Mouse (Mus musculus) liver, embryonic 14.5 days (tissue): ENCODE data around the gene Psg16. TPM values are rescaled to one million over a fixed set of nuclear protein-coding genes. Genes with fewer than 3 reads are reported as not detected.
"Not testable (repeated sequence)": the region's sequence is repeated elsewhere in the genome, so short reads cannot be mapped to it uniquely, and the experiment has no call there.

Experiments used
- ATAC-seq: fragments of 200-750 bp; cut with Nextera tagmentation; 2 replicates; pipeline ENCODE4 v1.8.0; 2017; ENCODE audit warnings: moderate number of reproducible peaks, mild to moderate bottlenecking, moderate library complexity; ENCODE audit not compliant: insufficient read depth
- DNase-seq, 3 experiments: peaks; one replicate each; pipeline ENCODE4 v3.0.0-alpha.2; 2012 to 2013; ENCODE audit warnings: low read depth in 3 of 3, low spot score in 3 of 3
- H3K27ac ChIP-seq: fragments of 300-500 bp; sonication (generic); 2 replicates; pipeline ENCODE4 v1.5.1; 2014; ENCODE audit warnings: moderate library complexity, mild to moderate bottlenecking, control low read depth, inconsistent platforms
- H3K27me3 ChIP-seq: fragments of 300-500 bp; sonication (generic); 2 replicates; pipeline ENCODE4 v1.6.1; 2014; ENCODE audit warnings: mild to moderate bottlenecking, low read length, moderate library complexity; ENCODE audit not compliant: control insufficient read depth, insufficient read depth
- H3K36me3 ChIP-seq: fragments of 300-500 bp; sonication (generic); replicated peaks from 2 replicates; pipeline ENCODE4 v1.6.1; 2014; ENCODE audit warnings: low read depth; ENCODE audit not compliant: control insufficient read depth, insufficient read depth
- H3K4me1 ChIP-seq, 2 experiments: fragments of 200-500 bp in 1 of 2; fragments of 300-500 bp in 1 of 2; sonication (generic) in 1 of 2; replicated peaks; 2 replicates each; pipeline ENCODE4 v1.6.1; 2012 to 2014; ENCODE audit warnings: antibody characterized with exemption in 1 of 2, inconsistent platforms in 1 of 2, low read length in 1 of 2; ENCODE audit not compliant: control insufficient read depth in 2 of 2, insufficient read depth in 2 of 2
- H3K4me2 ChIP-seq: fragments of 300-500 bp; sonication (generic); 2 replicates; pipeline ENCODE4 v1.6.1; 2014; ENCODE audit warnings: low read depth, mild to moderate bottlenecking, control low read depth, moderate library complexity
- H3K4me3 ChIP-seq, 2 experiments: fragments of 200-500 bp in 1 of 2; fragments of 300-500 bp in 1 of 2; sonication (generic) in 1 of 2; 2 replicates each; pipeline ENCODE4 v1.5.1; 2012 to 2014; ENCODE audit warnings: low read depth in 2 of 2, low read length in 2 of 2, mild to moderate bottlenecking in 2 of 2, control low read depth in 1 of 2, inconsistent platforms in 1 of 2, moderate library complexity in 1 of 2; ENCODE audit not compliant: insufficient read depth in 1 of 2
- H3K9ac ChIP-seq: fragments of 300-500 bp; sonication (generic); replicated peaks from 2 replicates; pipeline ENCODE4 v1.6.1; 2014; ENCODE audit warnings: mild to moderate bottlenecking, control low read depth, moderate library complexity
- H3K9me3 ChIP-seq: fragments of 300-500 bp; sonication (generic); 2 replicates; pipeline ENCODE4 v1.6.1; 2016; ENCODE audit warnings: low read length, mixed read lengths; ENCODE audit not compliant: control insufficient read depth
- CTCF ChIP-seq: IDR thresholded peaks from 2 replicates; pipeline ENCODE4 v1.5.1; 2016; ENCODE audit warnings: antibody characterized with exemption, low read depth, control low read depth
- EP300 ChIP-seq: IDR thresholded peaks from 2 replicates; pipeline ENCODE4 v1.6.1; 2016; ENCODE audit warnings: antibody characterized with exemption, low read depth
- WGBS: fragments of 180-500 bp; shearing (Covaris S2); extraction: QIAGEN DNeasy Blood & Tissue Kit; methylation state at CpG from one replicate; pipeline ENCODE4 v1.1.7; 2014; ENCODE audit not compliant: insufficient replicate concordance; 5-methylcytosine and 5-hydroxymethylcytosine counted together
- polyA plus RNA-seq, 2 experiments: library from polyadenylated mRNA; depleted of rRNA in 1 of 2; stranded (reverse) in 1 of 2; unstranded in 1 of 2; fragments of >200 nt; fragmentation: Nextera tagmentation in 1 of 2; extraction: Ambion mirVana in 1 of 2; gene quantifications; 2 replicates each; pipeline versions ENCODE4 v1.2.1 to v1.2.3; 2012 to 2014

Gene Psg16
- polyA plus RNA-seq, 2 experiments = 0.02 to 0.08 TPM

DNA sequence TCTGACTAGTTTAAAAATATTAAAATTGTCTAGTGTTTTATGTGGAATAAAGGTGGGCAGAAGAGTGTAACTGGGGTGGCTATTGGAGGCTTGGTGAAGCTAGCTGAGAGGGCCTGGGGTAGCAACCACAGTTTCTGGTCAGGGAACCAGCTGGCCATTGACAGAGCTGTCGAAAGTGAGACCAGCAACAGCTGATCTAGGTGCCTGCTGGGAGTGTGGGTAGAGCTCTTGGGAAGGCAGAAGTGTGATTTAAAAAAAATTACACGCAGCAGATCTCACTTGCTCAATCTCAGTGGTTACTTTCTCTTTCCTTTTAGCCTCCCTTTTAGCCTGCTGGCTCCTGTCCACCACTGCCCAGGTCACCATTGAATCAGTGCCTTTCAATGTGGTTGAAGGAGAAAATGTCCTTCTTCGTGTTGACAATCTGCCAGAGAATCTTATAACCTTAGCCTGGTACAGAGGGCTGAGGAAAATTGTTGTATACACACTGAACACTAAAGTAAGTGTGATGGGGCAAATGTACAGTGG, 16.3 kb downstream of the Psg16 start:
- H3K36me3 ChIP-seq = no peaks in the 10 kb centered on the region
- ATAC-seq = no peak
- TF ChIP-seq EP300 = no peak
- no peak for TF ChIP-seq CTCF
- H3K4me1 ChIP-seq = no peaks in the 10 kb centered on the region
- H3K27me3 ChIP-seq = no peaks in the 10 kb centered on the region
- H3K4me2 ChIP-seq = no peak overlapping the region
- no peak overlapping the region for H3K27ac ChIP-seq
- no peak overlapping the region for H3K9ac ChIP-seq
- no peak overlapping the region for H3K4me3 ChIP-seq
- H3K9me3 ChIP-seq = no peaks in the 10 kb centered on the region
- no peak for DNase-seq
- 31% methylated on average over 3 of the region's 3 CpGs for WGBS

DNA sequence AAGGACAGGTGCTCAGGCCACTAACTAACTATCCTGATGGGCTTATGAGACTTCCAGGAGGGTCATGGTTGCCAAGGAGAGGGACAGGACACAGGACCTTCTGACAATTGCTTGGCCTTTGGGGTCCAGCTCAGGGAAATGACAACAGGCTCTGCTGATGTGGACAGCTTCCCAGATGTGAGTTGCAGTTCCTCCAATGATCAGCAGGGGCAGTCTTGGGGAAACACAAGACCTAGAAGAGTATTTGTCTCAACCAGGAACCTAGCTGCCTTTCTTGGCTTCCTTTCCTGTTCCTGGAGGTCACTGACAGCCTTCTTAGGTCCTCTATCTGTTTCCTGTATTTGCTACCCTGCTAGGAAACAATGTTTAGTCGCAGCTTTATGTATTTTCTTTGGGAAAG, 17.4 kb downstream of the Psg16 start:
- Histone ChIP-seq H3K4me3 (no peak overlapping the region), H3K36me3 (no peaks in the 10 kb centered on the region), H3K9ac (no peak overlapping the region), H3K9me3 (no peaks in the 10 kb centered on the region), H3K4me1 (no peaks in the 10 kb centered on the region), H3K27ac (no peak overlapping the region), H3K27me3 (no peaks in the 10 kb centered on the region), H3K4me2 (no peak overlapping the region)
- WGBS = 0% methylated on average over 1 of the region's 1 CpGs
- TF ChIP-seq CTCF (peak; percentile 73), EP300 (no peak)
- DNase-seq (no peak), ATAC-seq (no peak)

DNA sequence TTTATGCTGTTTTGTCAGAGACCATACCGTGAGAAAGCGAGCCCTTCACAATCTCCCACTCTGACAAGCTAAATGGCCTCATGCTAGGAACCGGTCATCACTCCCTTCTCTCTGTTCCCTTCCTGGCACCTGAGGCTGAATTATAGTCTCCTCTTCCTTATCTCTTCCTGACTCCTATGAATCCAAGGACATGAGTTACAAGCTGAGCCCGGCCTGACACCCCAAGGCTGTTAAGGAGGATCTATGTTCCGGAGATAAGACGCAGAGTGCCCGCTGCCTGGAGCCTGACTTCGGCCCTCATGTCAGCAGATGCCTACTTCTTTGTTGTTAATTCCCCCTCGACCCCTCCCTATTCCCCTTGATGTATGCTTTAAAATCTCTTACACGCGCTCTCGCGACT, 27.8 kb downstream of the Psg16 start:
- H3K27ac ChIP-seq, DNase-seq, H3K36me3 ChIP-seq, H3K4me2 ChIP-seq, ATAC-seq, H3K27me3 ChIP-seq, H3K9ac ChIP-seq, H3K4me1 ChIP-seq, H3K4me3 ChIP-seq, H3K9me3 ChIP-seq: not testable (repeated sequence)
- WGBS = 74% methylated on average over 13 of the region's 13 CpGs

DNA sequence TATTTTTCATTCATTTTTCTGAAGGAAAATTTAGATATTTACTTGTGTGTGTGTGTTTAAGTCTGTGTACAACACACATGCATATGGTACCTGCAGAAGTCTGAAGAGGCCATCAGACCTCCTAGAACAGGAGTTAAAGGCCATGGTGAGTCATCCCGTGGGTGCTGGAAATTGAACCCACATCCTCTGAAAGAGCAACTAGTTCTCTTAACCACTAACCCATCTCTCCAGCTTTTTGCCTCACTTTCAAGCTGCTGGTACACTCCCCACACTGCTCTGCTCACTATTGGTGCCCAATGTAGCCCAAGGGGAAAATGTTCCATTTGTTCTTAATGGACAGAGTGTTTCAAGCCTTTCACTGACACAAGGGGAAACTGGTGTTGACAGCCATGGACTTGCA, 61.5 kb downstream of the Psg16 start:
- TF ChIP-seq EP300 (no peak), CTCF (no peak)
- H3K9me3 ChIP-seq = no peaks in the 10 kb centered on the region
- ATAC-seq (no peak), DNase-seq (no peak)
- WGBS = 43% methylated on average over 1 of the region's 1 CpGs
- no peak overlapping the region for H3K9ac ChIP-seq
- H3K36me3 ChIP-seq = no peaks in the 10 kb centered on the region
- no peak overlapping the region for H3K27ac ChIP-seq
- H3K27me3 ChIP-seq = no peaks in the 10 kb centered on the region
- no peak overlapping the region for H3K4me3 ChIP-seq
- no peak overlapping the region for H3K4me2 ChIP-seq
- H3K4me1 ChIP-seq = no peaks in the 10 kb centered on the region

DNA sequence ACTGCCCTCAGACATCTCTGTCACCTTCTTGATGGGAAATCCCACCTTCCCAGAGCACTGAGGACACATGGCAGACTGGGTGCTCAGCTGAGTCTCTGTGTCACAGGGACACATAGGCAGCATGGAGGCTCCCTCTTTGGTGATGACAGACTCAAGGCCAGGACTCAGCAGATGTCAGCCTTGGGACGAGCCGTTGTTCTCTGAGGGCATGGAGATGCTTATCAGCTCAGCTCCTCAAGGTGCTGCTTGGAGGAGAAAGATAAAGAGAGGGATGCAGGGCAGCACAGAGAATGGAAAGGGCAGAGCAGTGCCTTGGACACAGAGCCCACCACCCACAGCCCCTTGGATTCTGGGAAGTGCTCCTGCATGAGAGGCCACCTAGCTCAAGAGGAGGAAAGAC, 76.1 kb downstream of the Psg16 start, which contains the start of gene Ceacam3:
TSS of gene Ceacam3 (plus strand) at position 352 of the 400 bp plus-strand sequence.
- DNase-seq (no peak), ATAC-seq (no peak)
- no peak within 1 kb of the TSS for H3K4me3 ChIP-seq
- WGBS = 50% methylated on average over 2 of the region's 2 CpGs
- no peak within 1 kb of the TSS for H3K4me2 ChIP-seq
- H3K36me3 ChIP-seq = no peaks in the 10 kb centered on the region
- H3K9ac ChIP-seq = no peak within 1 kb of the TSS
- no peak within 1 kb of the TSS for H3K27ac ChIP-seq
- H3K27me3 ChIP-seq = no peaks in the 10 kb centered on the region
- no peaks in the 10 kb centered on the region for H3K4me1 ChIP-seq
- TF ChIP-seq CTCF (no peak), EP300 (no peak)
- H3K9me3 ChIP-seq = no peaks in the 10 kb centered on the region
